ENCODE assay signal across 29 mouse cellular contexts in the genomic region with DNA sequence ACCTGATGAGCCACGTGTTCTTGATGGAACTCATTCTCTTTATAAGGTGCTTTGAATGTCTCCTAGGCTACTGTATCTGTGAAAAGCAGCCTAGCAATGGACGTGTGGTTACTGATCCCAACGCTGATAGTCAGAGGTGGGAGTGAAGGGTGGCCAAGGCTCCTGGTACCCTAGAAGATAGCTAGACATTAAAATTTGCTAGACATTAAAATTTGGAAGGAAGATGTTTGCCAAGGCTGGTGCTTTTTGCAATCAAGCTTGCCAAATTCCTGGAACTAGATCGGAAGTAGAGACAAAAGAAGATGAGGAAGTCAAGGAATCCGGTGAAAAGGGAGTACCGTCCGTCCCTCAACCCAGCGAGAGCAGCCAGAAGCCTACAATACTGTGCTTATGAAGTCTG. TPM values are rescaled to one million over a fixed set of nuclear protein-coding genes. Genes with fewer than 3 reads are reported as not detected.
A peak's percentile ranks its signal among the peaks of the same experiment; 100 is the strongest.
DNase-seq lines count a peak whose midpoint lies in the region; ATAC-seq and TF ChIP-seq lines count a peak whose summit lies in the region.
"Had no signal": no experiment of that assay in that cellular context is flagged by ENCODE, and none has a peak within 500 bp of the region (broad histone marks: within the 10 kb centered on the region; RNA-seq: fewer than 3 reads in every experiment).

No protein-coding gene starts in this region.

- H3K36me3 ChIP-seq in heart, adult 2 months (ENCODE audit: control insufficient read depth, insufficient read depth, low read length): peaks cover 3% of the 10 kb centered on the region
- H3K36me3 ChIP-seq in kidney, embryonic 15.5 days: peaks cover 8% of the 10 kb centered on the region; the same call in 1 of the 2 replicates
- H3K36me3 ChIP-seq: embryonic facial prominence, embryonic 13.5 days; forebrain, embryonic 12.5 days; G1E had no signal

- H3K9me3 ChIP-seq in kidney, embryonic 15.5 days (replicated peaks): no peaks in the 10 kb centered on the region
- H3K9me3 ChIP-seq: embryonic facial prominence, embryonic 13.5 days; embryonic facial prominence, embryonic 15.5 days; forebrain, embryonic 10.5 days; forebrain, embryonic 12.5 days; G1E had no signal

- no peak overlapping the region for H3K9ac ChIP-seq in heart, adult 2 months (ENCODE audit: low read depth, low read length)
- H3K9ac ChIP-seq in kidney, embryonic 15.5 days: no peak overlapping the region
- H3K9ac ChIP-seq: embryonic facial prominence, embryonic 13.5 days; embryonic facial prominence, embryonic 15.5 days; forebrain, embryonic 12.5 days had no signal

- peak overlapping the region; percentile 53; the same call in 1 of the 2 replicates for H3K27ac ChIP-seq in gastrocnemius, adult 2 months
- peak overlapping the region; percentile 67 for H3K27ac ChIP-seq in heart, adult 2 months
- 0 out of 2 replicates have a peak overlapping the region, but pooled peaks have one; percentile 9 for H3K27ac ChIP-seq in kidney, embryonic 15.5 days
- H3K27ac ChIP-seq: embryonic facial prominence, embryonic 13.5 days; embryonic facial prominence, embryonic 15.5 days; forebrain, embryonic 10.5 days; forebrain, embryonic 12.5 days had no signal

- 57% methylated on average over 8 of the region's 8 CpGs for WGBS in heart, adult 2 months
- whole genome bisulfite sequencing in kidney, embryonic 15.5 days: 90% methylated on average over 8 of the region's 8 CpGs

- TF ChIP-seq POLR2A in heart, adult 2 months (IDR thresholded peaks at IDR 0.05; ENCODE audit: insufficient read depth, low read depth, low read length): no peak

- H3K4me1 ChIP-seq in heart, adult 2 months (ENCODE audit: control insufficient read depth, insufficient read depth, low read length): peaks cover 21% of the 10 kb centered on the region
- 0 out of 2 replicates have a peak, but pooled peaks cover 2% of the 10 kb centered on the region for H3K4me1 ChIP-seq in kidney, embryonic 15.5 days

- DNase-seq in gastrocnemius, adult 2 months: no peak
- DNase-seq in gastrocnemius, postnatal 14 days: no peak
- no peak for DNase-seq in heart, adult 2 months
- no peak for DNase-seq in heart, postnatal 14 days
- DNase-seq in kidney, postnatal 10 days: no peak
- DNase-seq: adrenal gland, adult 8-10 months; adrenal gland, postnatal 14 days; adrenal gland, postnatal 36 days; B cell, adult 2 months; cerebellum, adult 11 months; cerebellum, adult 18-20 months; cerebellum, adult 8-10 months; cerebellum, adult 9-11 months; cerebellum, postnatal 14 days; cerebellum, postnatal 36 days; embryo, embryonic 11 days had no signal

- no peak for TF ChIP-seq EP300 in heart, adult 2 months (IDR thresholded peaks at IDR 0.05; ENCODE audit: insufficient read depth, low read depth, low read length)

- intact Hi-C loops in gastrocnemius, adult 2 months (cut with DNase I): no loop called here
- intact Hi-C loops in gastrocnemius, postnatal 14 days (cut with DNase I; ENCODE audit: low total_unique reads): no loop called here
- intact Hi-C loops in heart, adult 2 months (cut with DNase I): no loop called here
- intact Hi-C loops in heart, postnatal 14 days (cut with DNase I): no loop called here

- ATAC-seq in kidney, embryonic 15.5 days (replicated peaks; ENCODE audit: low FRiP score): no peak
- ATAC-seq: activated CD4-positive, CD25-positive, alpha-beta regulatory T cell, adult 4 months; CD4-positive, CD25-positive, alpha-beta regulatory T cell, adult 4 months; forebrain, embryonic 14.5 days; forebrain, embryonic 16.5 days had no signal

- H3K4me3 ChIP-seq in gastrocnemius, adult 2 months: no peak overlapping the region
- no peak overlapping the region for H3K4me3 ChIP-seq in heart, adult 2 months
- H3K4me3 ChIP-seq in kidney, embryonic 15.5 days (replicated peaks): no peak overlapping the region
- H3K4me3 ChIP-seq: embryonic facial prominence, embryonic 13.5 days; embryonic facial prominence, embryonic 15.5 days; erythroblast, embryonic 14.5 days; forebrain, embryonic 10.5 days; forebrain, embryonic 12.5 days had no signal

- peaks cover 3% of the 10 kb centered on the region for H3K79me2 ChIP-seq in heart, adult 2 months (replicated peaks; ENCODE audit: control insufficient read depth, insufficient read depth, low read length)

- no peak for TF ChIP-seq CTCF in gastrocnemius, adult 2 months (IDR thresholded peaks at IDR 0.05)
- TF ChIP-seq CTCF in heart, adult 2 months (IDR thresholded peaks at IDR 0.05): no peak

- H3K4me2 ChIP-seq in kidney, embryonic 15.5 days: no peak overlapping the region
- H3K4me2 ChIP-seq: embryonic facial prominence, embryonic 13.5 days; embryonic facial prominence, embryonic 15.5 days; forebrain, embryonic 12.5 days had no signal

- H3K27me3 ChIP-seq in heart, adult 2 months (ENCODE audit: control insufficient read depth, insufficient read depth, low read length): no peaks in the 10 kb centered on the region
- H3K27me3 ChIP-seq in kidney, embryonic 15.5 days: no peaks in the 10 kb centered on the region
- H3K27me3 ChIP-seq: CH12.LX; embryonic facial prominence, embryonic 13.5 days; embryonic facial prominence, embryonic 15.5 days; forebrain, embryonic 12.5 days; Patski had no signal

RNA-seq across cellular contexts. Expression of a gene that starts 34.7 kb away (rescaled TPM):
- 1 to 10 TPM; 2.5 to 3.9 TPM for total RNA-seq in gastrocnemius, adult 2 months (2021)
- 1 to 10 TPM; 7.4 to 8.7 TPM for total RNA-seq in gastrocnemius, postnatal 14 days (2021)
- 10 to 100 TPM; 14.1 to 14.3 TPM for total RNA-seq in heart, adult 2 months (2021)
- polyA plus RNA-seq in heart, adult 2 months (2012; rRNA removed): 10.8 and 19.2 TPM in 2 replicates
- 10 to 100 TPM; 20.9 to 22.4 TPM for total RNA-seq in heart, postnatal 14 days (2021)
- 53.5 and 57.1 TPM in 2 replicates for polyA plus RNA-seq in kidney, embryonic 15.5 days (2015; fragmentation: Nextera tagmentation; extraction: Ambion mirVana)
- polyA plus RNA-seq: activated CD4-positive, CD25-positive, alpha-beta regulatory T cell, adult 4 months; CD4-positive, CD25-positive, alpha-beta regulatory T cell, adult 4 months; G1E had no signal

Comparison
In these comparisons a context has a peak if more than half of its experiments do, and no peak if none do; other contexts are left out.
1. H3K27ac ChIP-seq: peak in every context shown above with its lines; median percentile 67 in heart, adult 2 months; 53 in gastrocnemius, adult 2 months; 9 in kidney, embryonic 15.5 days.